10 mouse cellular contexts compared by ENCODE assay signal in genomic region chr5:127649077-127649476, GRCm38 (mm10). TPM values are rescaled to one million over a fixed set of nuclear protein-coding genes. Genes with fewer than 3 reads are reported as not detected.
DNase-seq lines count a peak whose midpoint lies in the region; ATAC-seq lines count a peak whose summit lies in the region.
"Had no signal": no experiment of that assay in that cellular context is flagged by ENCODE, and none has a peak within 500 bp of the region (broad histone marks: within the 10 kb centered on the region; RNA-seq: fewer than 3 reads in every experiment).

No protein-coding gene starts in this region.

- no peaks in the 10 kb centered on the region for H3K27me3 ChIP-seq in heart, embryonic 11.5 days (ENCODE audit: control insufficient read depth, insufficient read depth, low read length)
- no peaks in the 10 kb centered on the region for H3K27me3 ChIP-seq in splenic B cell, adult 2 months (ENCODE audit: control insufficient read depth, insufficient read depth, low read length, poor library complexity, severe bottlenecking)
- H3K27me3 ChIP-seq: stomach, embryonic 15.5 days had no signal

- no peak overlapping the region for H3K4me3 ChIP-seq in heart, embryonic 11.5 days (ENCODE audit: low read depth, low read length)
- H3K4me3 ChIP-seq: stomach, embryonic 15.5 days had no signal

- no peaks in the 10 kb centered on the region for H3K4me1 ChIP-seq in heart, embryonic 11.5 days (ENCODE audit: control insufficient read depth, insufficient read depth, low read length)
- H3K4me1 ChIP-seq: stomach, embryonic 15.5 days had no signal

- peak; percentile 7 for DNase-seq in heart, postnatal 4 days
- DNase-seq in thymus, postnatal 25 days, result peak; percentile 6
- no peak for DNase-seq in thymus, postnatal 10 days (ENCODE audit: low spot score in 2 of 2)
- DNase-seq in kidney, postnatal 4 days, result peak; percentile 10 to 27
- DNase-seq in splenic B cell, adult 2 months (ENCODE audit: low read depth, low spot score), result peak; percentile 75
- no peak for DNase-seq in gastrocnemius, postnatal 14 days
- DNase-seq in adrenal gland, adult 8-10 months, result no peak

- no peak for ATAC-seq in heart, embryonic 11.5 days (replicated peaks; ENCODE audit: insufficient number of reproducible peaks, low FRiP score, low TSS enrichment)

- intact Hi-C loops in gastrocnemius, postnatal 14 days (cut with DNase I; ENCODE audit: low total_unique reads), result no loop called here

- H3K36me3 ChIP-seq in heart, embryonic 11.5 days (ENCODE audit: control insufficient read depth, insufficient read depth, low read length), result no peaks in the 10 kb centered on the region
- no peaks in the 10 kb centered on the region for H3K36me3 ChIP-seq in splenic B cell, adult 2 months (ENCODE audit: control insufficient read depth, insufficient read depth, low read length, poor library complexity, severe bottlenecking)
- H3K36me3 ChIP-seq: stomach, embryonic 15.5 days had no signal

- H3K9ac ChIP-seq in heart, embryonic 11.5 days (ENCODE audit: low read depth, low read length), result no peak overlapping the region
- H3K9ac ChIP-seq: stomach, embryonic 15.5 days had no signal

- peaks cover 2% of the 10 kb centered on the region for H3K9me3 ChIP-seq in heart, embryonic 11.5 days (replicated peaks; ENCODE audit: control insufficient read depth, low read length)
- H3K9me3 ChIP-seq: stomach, embryonic 15.5 days had no signal

- no peak overlapping the region for H3K4me2 ChIP-seq in heart, embryonic 11.5 days
- H3K4me2 ChIP-seq: stomach, embryonic 15.5 days had no signal

- no peak overlapping the region for H3K27ac ChIP-seq in heart, embryonic 11.5 days (ENCODE audit: low read depth, low read length)
- H3K27ac ChIP-seq: stomach, embryonic 15.5 days had no signal

RNA-seq across cellular contexts. Expression of gene Slc15a4, which starts 16.4 kb away (rescaled TPM):
- total RNA-seq in heart, postnatal 4 days (2021), result 10 to 100 TPM; 11.9 to 12.1 TPM
- polyA plus RNA-seq in heart, embryonic 11.5 days (2014; fragmentation: Nextera tagmentation; extraction: Ambion mirVana), result 13.6 and 13.8 TPM in 2 replicates
- 10 to 100 TPM in 1 of 2 experiments, 1 to 10 TPM in 1; 8.3 to 11.1 TPM for total RNA-seq in gastrocnemius, postnatal 14 days (2021)
- 10 to 100 TPM; 16.9 to 20.0 (median 19.1) TPM for total RNA-seq in adrenal gland, adult 8-10 months (2022)

RNA-seq across cellular contexts. Expression of gene Glt1d1, which starts 17.0 kb away (rescaled TPM):
- not detected for total RNA-seq in heart, postnatal 4 days (2021)
- polyA plus RNA-seq in heart, embryonic 11.5 days (2014; fragmentation: Nextera tagmentation; extraction: Ambion mirVana), result 0.04 TPM in 1 of 2 replicates, not detected in the other
- not detected for total RNA-seq in gastrocnemius, postnatal 14 days (2021)
- 1 to 10 TPM in 1 of 4 experiments, under 1 TPM in 3; 0.46 to 3.1 (median 0.55) TPM for total RNA-seq in adrenal gland, adult 8-10 months (2022)
- polyA plus RNA-seq: heart, postnatal 0 days had no signal

Comparison
In these comparisons a context has a peak if more than half of its experiments do, and no peak if none do; other contexts are left out.
1. DNase-seq: peak in heart, postnatal 4 days (single experiment), thymus, postnatal 25 days (single experiment), kidney, postnatal 4 days (2 of 2) and splenic B cell, adult 2 months (single experiment); none in thymus, postnatal 10 days (0 of 2), gastrocnemius, postnatal 14 days (single experiment) and adrenal gland, adult 8-10 months (single experiment).